Mouse (Mus musculus): ENCODE measurements around the gene Epb41. TPM values are rescaled to one million over a fixed set of nuclear protein-coding genes. Genes with fewer than 3 reads are reported as not detected.

The Epb41 gene
- polyA plus RNA-seq (2015; fragmentation: Nextera tagmentation; extraction: Ambion mirVana) = 65.1 and 67.1 TPM in 2 replicates

- Histone ChIP-seq H3K9ac (peak within 1 kb of the TSS; percentile 74), H3K4me2 (peak within 1 kb of the TSS; percentile 97), H3K27ac (peak within 1 kb of the TSS; percentile 73), H3K4me1 (peaks cover 59% of the 10 kb centered on the region), H3K27me3 (0 out of 2 replicates have a peak, but pooled peaks cover 8% of the 10 kb centered on the region), H3K36me3 (no peaks in the 10 kb centered on the region), H3K4me3 (replicated peaks) (peak within 1 kb of the TSS; percentile 64), H3K9me3 (replicated peaks) (no peaks in the 10 kb centered on the region)
- peak; percentile 95 for ATAC-seq (replicated peaks; ENCODE audit: low FRiP score)
- 2% methylated on average over 47 of the region's 47 CpGs for WGBS
Observed at GRCm38 (mm10) chr4:132074933-132075769, at the start of gene Epb41. Epb41 (minus strand) TSS chr4:132075321.

DNA sequence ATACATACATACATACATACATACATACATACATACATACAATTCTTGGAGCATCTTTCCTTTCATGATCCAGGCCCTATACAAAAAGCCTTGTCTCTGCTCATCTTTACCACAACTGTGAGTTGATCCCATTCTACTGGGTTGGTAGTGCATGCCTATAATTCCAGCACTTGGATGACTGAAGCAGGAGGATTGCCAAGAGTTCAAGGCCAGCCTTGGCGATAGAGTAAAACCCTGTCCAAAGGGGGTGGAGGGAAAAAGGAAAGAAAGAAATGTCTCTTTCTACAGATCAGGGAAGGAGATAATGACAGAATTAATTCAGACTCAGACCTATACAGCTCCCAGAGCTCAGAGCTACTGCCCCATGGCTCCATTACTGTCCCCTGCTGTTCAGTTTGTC, 48.0 kb upstream of the Epb41 start:
- Histone ChIP-seq H3K4me2 (no peak overlapping the region), H3K27ac (no peak overlapping the region), H3K9me3 (replicated peaks) (no peaks in the 10 kb centered on the region), H3K27me3 (no peaks in the 10 kb centered on the region), H3K9ac (no peak overlapping the region), H3K36me3 (no peaks in the 10 kb centered on the region), H3K4me3 (replicated peaks) (no peak overlapping the region), H3K4me1 (peaks cover 5% of the 10 kb centered on the region; the same call in 1 of the 2 replicates)
- ATAC-seq (replicated peaks; ENCODE audit: low FRiP score) = no peak
- 89% methylated on average over 1 of the region's 1 CpGs for WGBS

DNA sequence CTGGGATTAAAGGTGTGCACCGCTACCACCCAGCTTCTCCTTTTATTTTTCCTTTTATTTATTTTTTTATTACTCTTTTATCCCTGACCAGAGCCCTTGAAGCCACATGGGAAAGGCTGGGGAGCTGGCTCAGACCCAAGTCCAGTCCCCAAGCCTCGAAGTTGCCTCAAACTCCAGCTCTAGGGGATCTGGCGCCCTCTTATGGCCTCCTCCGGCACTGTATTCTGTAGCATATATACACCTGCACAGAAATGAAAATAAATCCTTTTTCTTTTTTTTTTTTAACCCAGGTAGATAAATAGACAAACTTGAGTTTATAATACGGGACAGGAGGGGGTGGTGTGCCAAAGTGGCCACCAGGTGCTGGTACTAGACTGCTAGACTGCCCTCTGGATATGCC, 46.6 kb upstream of the Epb41 start:
- H3K4me3 ChIP-seq (replicated peaks) = no peak overlapping the region
- ATAC-seq (replicated peaks; ENCODE audit: low FRiP score) = no peak
- H3K27ac ChIP-seq = no peak overlapping the region
- no peak overlapping the region for H3K9ac ChIP-seq
- H3K4me2 ChIP-seq = no peak overlapping the region
- no peaks in the 10 kb centered on the region for H3K9me3 ChIP-seq (replicated peaks)
- no peaks in the 10 kb centered on the region for H3K36me3 ChIP-seq
- WGBS = 79% methylated on average over 5 of the region's 5 CpGs
- H3K27me3 ChIP-seq = no peaks in the 10 kb centered on the region
- peaks cover 5% of the 10 kb centered on the region; the same call in 1 of the 2 replicates for H3K4me1 ChIP-seq

DNA sequence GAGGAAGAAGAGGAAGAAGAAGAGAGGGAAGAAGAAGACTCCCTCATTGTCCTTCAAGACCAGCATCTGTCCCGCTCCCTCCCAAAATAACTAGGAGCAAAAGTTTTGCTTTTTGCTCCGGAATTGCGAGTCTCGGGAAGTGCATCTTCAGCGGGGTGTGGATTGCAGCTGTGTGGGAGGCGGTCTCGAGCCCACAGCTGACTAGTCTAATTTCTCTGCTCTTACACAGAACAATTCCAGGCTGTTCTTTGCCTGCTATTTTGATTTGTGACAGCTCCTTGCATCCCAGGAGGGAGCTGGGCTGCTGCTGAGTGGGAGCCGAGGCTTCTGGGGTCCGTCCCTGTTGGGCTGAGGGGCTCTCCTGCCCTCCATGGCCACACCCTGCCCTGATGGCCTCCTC, 44.4 kb upstream of the Epb41 start:
- Histone ChIP-seq H3K4me2 (peak overlapping the region; percentile 15; the same call in 1 of the 2 replicates), H3K9me3 (replicated peaks) (no peaks in the 10 kb centered on the region), H3K9ac (no peak overlapping the region), H3K27ac (no peak overlapping the region), H3K27me3 (no peaks in the 10 kb centered on the region), H3K4me3 (replicated peaks) (no peak overlapping the region), H3K36me3 (no peaks in the 10 kb centered on the region), H3K4me1 (peaks cover 5% of the 10 kb centered on the region; the same call in 1 of the 2 replicates)
- 33% methylated on average over 9 of the region's 9 CpGs for WGBS
- ATAC-seq (replicated peaks; ENCODE audit: low FRiP score) = no peak

DNA sequence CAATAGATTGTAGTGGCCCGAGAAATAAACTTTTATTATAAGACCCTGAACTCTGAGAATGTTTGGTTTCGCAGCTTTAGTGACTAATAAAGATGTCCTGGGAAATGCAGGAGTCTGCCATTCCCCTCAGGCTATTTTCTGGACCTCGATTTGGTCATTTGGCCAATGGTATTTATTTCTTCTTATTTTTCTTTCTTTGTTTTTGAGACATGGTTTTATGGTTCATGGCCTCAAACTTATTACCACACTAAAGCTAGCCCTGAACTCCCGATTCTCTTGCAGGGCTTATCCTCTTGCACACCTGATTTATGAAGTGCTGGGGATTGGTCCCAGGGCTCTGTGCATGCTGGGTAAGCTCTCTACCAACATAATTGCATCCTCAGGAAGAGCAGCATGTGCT, 41.2 kb upstream of the Epb41 start:
- H3K36me3 ChIP-seq = no peaks in the 10 kb centered on the region
- no peak overlapping the region for H3K4me2 ChIP-seq
- peaks cover 8% of the 10 kb centered on the region; the same call in 1 of the 2 replicates for H3K4me1 ChIP-seq
- no peak overlapping the region for H3K4me3 ChIP-seq (replicated peaks)
- peaks cover 16% of the 10 kb centered on the region for H3K27me3 ChIP-seq
- H3K9me3 ChIP-seq (replicated peaks) = no peaks in the 10 kb centered on the region
- no peak overlapping the region for H3K27ac ChIP-seq
- H3K9ac ChIP-seq = no peak overlapping the region
- 40% methylated on average over 4 of the region's 4 CpGs for WGBS
- no peak for ATAC-seq (replicated peaks; ENCODE audit: low FRiP score)

GRCm38 (mm10) chr4:132113411-132114095, 38.4 kb upstream of the Epb41 start:
- Histone ChIP-seq H3K27ac (no peak overlapping the region), H3K9ac (no peak overlapping the region), H3K27me3 (peaks cover 16% of the 10 kb centered on the region), H3K36me3 (no peaks in the 10 kb centered on the region), H3K4me3 (replicated peaks) (peak overlapping the region; percentile 35), H3K4me2 (peak overlapping the region; percentile 63), H3K9me3 (replicated peaks) (no peaks in the 10 kb centered on the region), H3K4me1 (peaks cover 5% of the 10 kb centered on the region; the same call in 1 of the 2 replicates)
- no peak for ATAC-seq (replicated peaks; ENCODE audit: low FRiP score)
- WGBS = 46% methylated on average over 53 of the region's 53 CpGs

DNA sequence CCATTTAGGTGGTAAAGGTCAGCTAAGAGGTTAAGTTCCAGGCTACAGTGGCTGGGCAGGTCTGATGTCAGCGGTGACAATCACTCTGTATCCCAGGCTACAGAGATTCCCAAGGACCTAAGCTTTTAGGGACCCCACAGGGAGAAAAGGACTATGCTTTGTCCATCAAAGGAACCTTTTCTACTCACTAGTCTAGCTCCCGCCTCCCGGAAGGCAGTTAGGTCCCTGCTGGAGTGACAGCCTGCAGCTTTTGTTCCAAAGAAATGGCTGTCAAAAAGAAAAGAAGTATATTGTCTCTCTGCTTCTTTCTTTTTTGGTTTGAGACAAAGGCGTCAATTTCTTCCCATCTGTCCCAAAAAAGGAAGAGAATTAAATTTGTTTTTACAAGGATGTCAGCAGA, 36.1 kb upstream of the Epb41 start:
- ATAC-seq (replicated peaks; ENCODE audit: low FRiP score) = no peak
- Histone ChIP-seq H3K4me1 (peaks cover 5% of the 10 kb centered on the region; the same call in 1 of the 2 replicates), H3K9ac (no peak overlapping the region), H3K27me3 (peaks cover 16% of the 10 kb centered on the region), H3K27ac (no peak overlapping the region), H3K36me3 (no peaks in the 10 kb centered on the region), H3K9me3 (replicated peaks) (no peaks in the 10 kb centered on the region), H3K4me3 (replicated peaks) (no peak overlapping the region), H3K4me2 (no peak overlapping the region)
- WGBS = 71% methylated on average over 4 of the region's 4 CpGs

DNA sequence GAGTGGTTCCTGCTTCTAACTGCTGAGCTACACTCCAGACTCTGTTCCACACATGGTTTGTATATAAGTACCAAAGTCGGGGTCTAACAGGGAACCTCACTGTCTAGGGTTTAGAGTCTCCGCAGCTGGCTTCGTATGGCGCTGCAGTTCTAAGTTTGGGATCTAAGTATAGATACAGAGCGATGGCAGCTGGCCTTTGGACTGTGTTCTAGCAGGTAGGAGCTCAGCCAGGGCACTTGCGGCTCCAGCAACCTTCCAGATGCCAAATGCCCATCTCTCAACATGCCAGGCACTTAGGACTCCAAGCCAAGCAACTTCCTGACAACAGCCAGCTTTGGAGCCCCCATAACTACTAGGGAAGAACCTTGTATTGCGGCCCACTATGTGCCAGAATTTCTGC, 33.1 kb upstream of the Epb41 start:
- no peak for ATAC-seq (replicated peaks; ENCODE audit: low FRiP score)
- Histone ChIP-seq H3K27ac (no peak overlapping the region), H3K4me3 (replicated peaks) (no peak overlapping the region), H3K9me3 (replicated peaks) (no peaks in the 10 kb centered on the region), H3K9ac (no peak overlapping the region), H3K4me1 (peaks cover 7% of the 10 kb centered on the region; the same call in 1 of the 2 replicates), H3K4me2 (no peak overlapping the region), H3K36me3 (no peaks in the 10 kb centered on the region), H3K27me3 (peaks cover 7% of the 10 kb centered on the region)
- WGBS = 93% methylated on average over 7 of the region's 7 CpGs

GRCm38 (mm10) chr4:132101152-132101551, 26.0 kb upstream of the Epb41 start:
- ATAC-seq (replicated peaks; ENCODE audit: low FRiP score) = no peak
- no peaks in the 10 kb centered on the region for H3K36me3 ChIP-seq
- no peak overlapping the region for H3K27ac ChIP-seq
- WGBS = 45% methylated on average over 3 of the region's 3 CpGs
- peaks cover 5% of the 10 kb centered on the region; the same call in 1 of the 2 replicates for H3K4me1 ChIP-seq
- H3K27me3 ChIP-seq = no peaks in the 10 kb centered on the region
- no peak overlapping the region for H3K4me2 ChIP-seq
- H3K9ac ChIP-seq = no peak overlapping the region
- no peaks in the 10 kb centered on the region for H3K9me3 ChIP-seq (replicated peaks)
- H3K4me3 ChIP-seq (replicated peaks) = no peak overlapping the region

- no peak for ATAC-seq (replicated peaks; ENCODE audit: low FRiP score)
- Histone ChIP-seq H3K4me2 (no peak overlapping the region), H3K4me3 (replicated peaks) (no peak overlapping the region), H3K27me3 (no peaks in the 10 kb centered on the region), H3K9ac (no peak overlapping the region), H3K9me3 (replicated peaks) (no peaks in the 10 kb centered on the region), H3K27ac (no peak overlapping the region), H3K4me1 (peaks cover 5% of the 10 kb centered on the region; the same call in 1 of the 2 replicates), H3K36me3 (no peaks in the 10 kb centered on the region)
- 73% methylated on average over 5 of the region's 5 CpGs for WGBS
Observed at GRCm38 (mm10) chr4:132099548-132099947, 24.4 kb upstream of the Epb41 start.

- ATAC-seq (replicated peaks; ENCODE audit: low FRiP score) = no peak
- H3K9ac ChIP-seq = no peak overlapping the region
- 80% methylated on average over 7 of the region's 7 CpGs for WGBS
Observed at GRCm38 (mm10) chr4:132095043-132095442, 19.9 kb upstream of the Epb41 start.

DNA sequence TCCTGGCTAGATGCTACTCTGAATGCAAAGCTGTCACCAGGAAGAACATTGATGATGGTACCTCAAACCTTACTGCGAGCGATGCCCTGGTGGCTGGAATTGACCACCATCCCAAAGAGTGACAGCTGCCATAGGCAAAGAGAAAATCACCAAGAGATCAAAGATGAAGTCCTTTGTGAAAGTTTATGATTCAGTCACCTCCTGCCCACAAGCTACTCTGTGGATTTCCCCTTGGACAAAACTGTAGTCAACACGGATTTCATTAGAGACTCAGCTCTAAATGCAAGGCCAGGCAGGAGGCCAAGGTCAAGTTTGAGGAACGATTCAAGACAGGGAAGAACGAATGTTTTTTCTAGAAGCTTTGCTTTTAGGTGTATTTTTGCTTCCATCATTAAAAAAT, 18.8 kb upstream of the Epb41 start:
- Histone ChIP-seq H3K36me3 (no peaks in the 10 kb centered on the region), H3K4me2 (no peak overlapping the region), H3K4me1 (no peaks in the 10 kb centered on the region), H3K9me3 (replicated peaks) (no peaks in the 10 kb centered on the region), H3K27ac (no peak overlapping the region), H3K27me3 (no peaks in the 10 kb centered on the region), H3K4me3 (replicated peaks) (no peak overlapping the region), H3K9ac (no peak overlapping the region)
- ATAC-seq (replicated peaks; ENCODE audit: low FRiP score) = no peak
- WGBS = 81% methylated on average over 5 of the region's 5 CpGs

More at GRCm38 (mm10) chr4:132095043-132095442, 19.9 kb upstream of the Epb41 start:
- H3K4me3 ChIP-seq (replicated peaks) = no peak overlapping the region
- no peaks in the 10 kb centered on the region for H3K9me3 ChIP-seq (replicated peaks)
- H3K27ac ChIP-seq = no peak overlapping the region
- H3K27me3 ChIP-seq = no peaks in the 10 kb centered on the region
- no peaks in the 10 kb centered on the region for H3K36me3 ChIP-seq
- H3K4me2 ChIP-seq = no peak overlapping the region
- H3K4me1 ChIP-seq = no peaks in the 10 kb centered on the region

Measured in kidney, embryonic 15.5 days (tissue).